Mouse (Mus musculus) neutrophil, adult 5-6 weeks (primary cell): ENCODE measurements around the gene Abl1. TPM values are rescaled to one million over a fixed set of nuclear protein-coding genes. Genes with fewer than 3 reads are reported as not detected.

Experiments
- ATAC-seq: fragments of 151-379, 151-347 bp; 2 replicates; pipeline ENCODE4 v1.8.0; 2017; ENCODE audit warnings: mild to moderate bottlenecking, moderate TSS enrichment; ENCODE audit not compliant: insufficient number of reproducible peaks, poor library complexity, low FRiP score, severe bottlenecking; ENCODE audit errors: extremely low read depth
- total RNA-seq: library from RNA; stranded (forward); fragments of 200-1000 nt; gene quantifications from 2 replicates; pipeline ENCODE4 v1.2.3, GENCODE M21; 2017

Gene Abl1
- total RNA-seq, 1 experiment from 2014 or later = 29.3 TPM

DNA sequence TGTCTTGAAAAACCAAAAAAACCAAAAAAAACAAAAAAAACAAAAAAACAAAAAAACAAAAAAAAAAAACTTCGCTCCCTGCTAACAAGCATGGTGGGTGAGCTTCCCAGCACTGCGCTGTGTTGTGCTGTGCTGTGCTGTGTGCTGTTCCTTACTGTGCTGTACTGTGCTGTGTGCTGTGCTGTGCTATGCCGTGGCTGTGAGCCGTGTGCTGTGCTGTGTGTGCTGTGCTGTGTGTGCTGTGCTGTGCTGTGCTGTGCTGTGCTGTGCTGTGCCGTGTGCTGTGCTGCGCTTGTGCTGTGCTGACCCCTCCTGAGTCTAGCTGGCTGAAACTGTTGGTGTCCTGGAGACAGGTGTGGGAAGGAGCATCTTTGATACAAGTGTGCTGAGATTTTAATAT lies 78.9 kb downstream of the Abl1 start:
- no peak for ATAC-seq

DNA sequence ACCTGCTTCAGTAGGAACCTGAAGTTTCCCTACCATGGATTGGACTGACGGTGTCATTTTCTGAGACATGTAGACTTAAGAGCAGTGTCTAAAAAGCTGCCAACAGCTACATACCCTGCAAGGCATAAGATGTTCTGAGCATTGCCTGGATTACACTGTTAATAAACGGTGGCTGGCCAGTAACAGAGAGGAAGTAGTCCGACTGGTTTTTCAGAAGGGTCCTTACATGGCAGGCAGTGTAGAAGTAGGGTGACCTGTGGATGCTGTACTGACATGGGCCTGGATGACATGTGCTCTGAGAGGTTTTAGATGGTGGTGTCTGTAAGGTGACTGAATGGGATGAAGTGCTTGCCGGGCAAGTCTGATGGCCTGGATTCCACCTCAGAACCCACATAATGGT lies 79.6 kb downstream of the Abl1 start:
- no peak for ATAC-seq

DNA sequence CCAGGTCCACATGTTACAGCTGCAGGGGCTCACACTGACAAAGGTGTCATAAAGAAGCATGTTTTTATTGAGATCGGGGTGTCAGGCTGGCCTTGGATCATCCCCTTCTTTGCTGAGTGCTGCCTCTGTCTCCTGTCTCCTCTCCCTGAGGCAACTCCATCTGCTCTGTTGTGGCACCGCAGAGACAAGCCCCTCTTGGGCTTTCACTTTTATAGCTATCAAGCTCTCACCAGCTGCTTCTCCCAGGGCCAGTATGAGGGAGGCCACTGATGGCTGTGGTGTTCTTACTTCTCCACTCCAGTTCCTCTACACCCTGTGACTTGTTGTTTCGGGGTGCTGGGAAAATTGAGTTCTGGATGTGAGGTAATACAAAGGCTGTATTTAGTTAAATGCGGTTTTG lies 80.9 kb downstream of the Abl1 start:
- no peak for ATAC-seq

DNA sequence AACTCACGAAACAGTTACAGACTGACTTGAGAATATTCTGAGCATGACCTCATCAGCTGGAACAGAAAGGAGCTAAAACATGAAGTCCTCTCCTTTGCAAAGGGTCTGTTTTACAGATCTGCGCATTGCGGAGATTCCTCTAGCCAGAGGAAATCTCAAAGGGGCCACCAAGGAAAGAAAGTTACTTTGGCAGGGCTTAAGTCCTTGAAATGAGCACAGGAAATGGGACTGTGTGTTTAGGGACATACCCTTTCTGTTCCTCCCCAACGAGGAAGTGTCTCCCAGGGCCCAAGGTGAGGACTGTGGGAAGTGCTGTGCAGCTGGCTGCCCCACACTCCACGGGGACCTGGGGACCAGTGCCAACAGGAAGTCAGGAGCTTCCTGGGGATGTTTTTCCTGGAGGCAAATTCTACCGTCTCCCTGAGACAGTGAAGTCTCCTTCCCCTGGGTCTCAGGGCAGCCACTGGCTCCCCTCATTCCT lies 81.5 kb downstream of the Abl1 start:
- no peak for ATAC-seq

DNA sequence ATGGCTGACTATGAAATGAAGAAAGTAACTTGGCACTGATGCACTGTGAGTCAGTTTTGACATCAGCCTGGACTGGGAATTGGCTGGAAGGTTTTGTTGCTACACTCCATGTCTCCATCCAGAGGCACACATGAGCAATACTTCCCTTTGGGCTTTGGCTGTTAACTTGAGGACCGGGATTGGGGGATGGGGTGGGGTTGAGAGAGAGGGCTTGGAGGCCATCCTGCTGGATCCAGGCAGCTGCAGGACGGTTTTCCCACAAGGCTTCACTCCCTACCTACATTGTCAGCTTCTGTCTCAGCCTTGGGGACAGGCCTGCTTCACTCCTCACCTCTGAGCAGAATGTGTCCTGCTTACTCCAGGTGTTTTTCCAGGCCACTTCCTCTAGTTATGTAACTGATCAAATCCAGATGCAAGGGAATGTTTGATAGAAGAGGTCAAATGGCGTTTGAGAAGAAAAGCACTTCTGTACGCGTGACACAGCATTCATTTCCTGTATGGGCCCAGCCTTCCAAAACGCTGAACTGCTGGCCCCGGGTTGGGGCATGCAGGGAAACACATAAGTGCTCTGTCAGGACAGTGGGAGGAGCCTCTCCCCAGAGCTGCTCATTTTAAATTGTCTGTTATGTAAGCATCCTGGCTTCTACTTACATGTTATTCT lies 82.7 kb downstream of the Abl1 start:
- ATAC-seq = peak; percentile 64; the same call in 1 of the 2 replicates

DNA sequence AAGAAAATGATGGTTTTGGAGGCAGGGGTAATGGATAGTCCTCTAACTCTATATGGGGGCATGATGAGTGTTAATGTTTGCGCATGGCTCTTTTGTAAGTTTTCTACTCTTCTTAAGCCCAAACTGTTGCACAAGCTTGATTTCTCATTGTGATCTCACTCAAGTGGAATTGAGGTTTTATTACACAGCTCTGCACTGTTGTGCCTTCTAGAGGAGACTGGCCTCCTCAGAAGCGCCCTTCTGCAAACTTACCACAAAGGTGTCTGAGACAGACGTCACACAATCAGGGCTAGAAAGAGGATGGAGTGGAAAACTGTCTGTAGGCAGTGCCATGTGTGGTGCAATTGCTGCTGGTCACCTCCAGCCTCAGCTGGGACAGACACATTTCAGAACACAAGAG lies 88.3 kb downstream of the Abl1 start:
- no peak for ATAC-seq

DNA sequence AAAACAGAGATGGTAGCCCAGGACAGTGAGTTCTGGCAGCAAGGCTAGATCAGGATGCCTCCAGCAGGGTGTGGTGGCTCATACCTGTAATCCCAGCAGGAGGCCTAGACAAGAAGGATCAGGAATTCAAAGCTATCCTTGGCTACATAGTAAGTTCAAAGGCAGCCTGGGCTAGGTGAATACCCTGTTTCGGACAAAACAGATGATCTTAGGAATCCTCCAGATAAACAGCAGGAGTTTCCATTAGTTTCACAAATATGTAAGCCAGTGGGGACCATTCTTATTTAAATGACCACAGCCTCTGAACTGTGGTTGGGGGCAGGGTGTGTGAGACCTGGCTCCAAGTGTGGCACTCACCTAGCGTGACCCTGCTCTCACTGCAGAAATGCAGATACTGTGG lies 91.1 kb downstream of the Abl1 start:
- no peak for ATAC-seq

DNA sequence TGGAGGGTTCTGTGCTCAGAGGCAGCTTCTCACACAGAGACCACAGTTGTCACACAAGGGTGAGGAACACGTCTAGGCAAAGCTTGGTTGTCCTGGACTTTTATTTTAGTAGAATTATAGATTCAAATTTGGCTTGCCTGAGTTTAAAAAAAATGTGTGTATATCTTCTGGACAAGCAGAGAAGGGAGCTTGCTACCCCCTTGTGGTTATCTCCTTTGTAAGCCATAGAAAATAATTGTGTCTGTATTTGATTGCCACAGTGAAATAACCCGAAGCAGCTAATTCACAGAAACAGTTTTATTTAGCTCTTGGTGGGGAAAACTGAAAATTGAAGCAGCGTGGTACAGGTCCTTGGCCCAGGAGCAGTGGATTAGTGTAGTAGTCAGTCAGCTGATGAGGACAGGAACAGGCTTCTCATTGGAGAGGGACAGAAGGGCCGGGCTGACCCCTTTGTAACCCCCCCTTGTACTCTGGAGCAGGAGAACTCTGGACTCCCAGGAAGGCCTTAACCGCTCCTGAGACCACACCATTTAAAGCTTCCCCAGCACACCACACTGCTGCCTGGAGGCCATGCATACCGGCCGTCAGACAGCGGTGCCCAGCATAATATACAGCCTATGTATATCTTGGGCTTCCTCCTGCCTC lies 94.9 kb downstream of the Abl1 start:
- ATAC-seq = no peak

DNA sequence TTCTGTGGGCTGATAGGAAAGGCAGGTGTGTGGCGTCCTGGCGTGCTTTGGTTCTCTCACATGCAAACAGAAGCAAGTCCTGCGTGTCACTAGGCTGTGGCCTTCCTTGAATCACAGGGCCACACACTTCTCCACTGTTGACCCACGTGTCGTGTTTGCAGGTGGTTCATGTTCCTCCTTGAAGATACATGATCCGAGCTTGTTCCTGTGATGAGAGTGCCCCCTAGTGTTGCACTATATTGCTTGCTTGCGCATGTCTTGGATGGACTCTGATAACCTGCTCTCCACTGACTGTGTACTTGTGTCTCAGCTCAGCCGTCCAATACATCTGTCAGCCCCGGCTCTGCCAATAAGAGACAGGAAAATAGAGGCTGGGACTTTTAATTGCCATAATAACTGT lies 96.9 kb downstream of the Abl1 start:
- ATAC-seq = peak; percentile 72

DNA sequence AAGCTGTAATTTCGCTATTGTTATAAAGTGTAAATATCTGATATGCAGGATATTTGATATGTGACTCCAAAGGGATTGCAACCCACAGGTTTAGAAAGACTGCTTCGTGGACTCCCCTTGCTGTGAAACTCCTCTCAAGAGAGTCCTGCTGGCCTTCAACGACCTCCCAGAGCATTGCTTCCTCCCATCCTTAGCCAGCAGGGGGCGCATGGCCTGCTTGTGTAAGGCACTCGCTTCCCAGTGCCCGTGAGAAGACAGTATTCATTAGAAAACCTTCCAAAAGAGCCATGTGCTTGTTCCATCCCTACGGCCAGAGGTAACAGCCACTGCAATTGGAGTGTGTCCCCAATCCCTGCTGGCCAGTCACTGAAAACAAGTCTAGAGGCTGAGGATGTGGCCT lies 98.9 kb downstream of the Abl1 start:
- no peak for ATAC-seq

DNA sequence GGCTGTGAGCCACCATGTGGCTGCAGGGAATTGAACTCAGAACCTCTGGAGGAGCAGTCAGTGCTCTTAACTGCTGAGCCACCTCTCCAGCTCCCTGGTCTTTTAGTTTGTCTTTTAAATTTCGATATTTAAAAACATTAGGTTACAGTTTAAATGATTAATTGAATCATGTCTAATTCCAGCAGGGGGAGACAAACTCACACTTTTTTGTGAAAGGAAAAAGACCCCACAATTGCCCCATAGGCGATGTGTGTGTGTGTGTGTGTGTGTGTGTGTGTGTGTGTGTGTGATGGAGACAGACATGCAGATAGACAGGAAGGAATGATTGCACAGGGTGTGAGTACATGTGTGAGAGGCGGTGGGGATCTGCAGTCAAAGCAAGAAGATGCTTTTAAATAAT lies 100.1 kb downstream of the Abl1 start:
- ATAC-seq = no peak

DNA sequence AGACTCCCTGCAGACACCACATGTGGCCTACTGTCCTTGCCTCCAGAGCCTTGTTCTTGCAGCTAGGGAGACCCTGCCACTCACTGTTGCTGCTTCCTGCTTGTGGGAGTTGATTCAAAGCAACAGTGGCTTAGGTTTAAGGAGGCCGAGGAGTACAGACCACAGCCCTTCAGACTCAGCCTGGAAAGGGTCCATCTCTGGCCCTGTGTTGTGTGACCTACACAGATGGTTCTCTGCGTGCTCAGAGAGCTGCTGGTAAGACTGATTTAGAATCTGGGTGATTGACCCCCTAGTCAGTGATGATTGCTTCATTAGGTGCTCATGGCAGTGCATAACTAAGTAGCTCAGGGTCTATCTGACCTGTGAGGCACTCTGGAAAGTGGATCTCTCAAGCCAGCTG lies 101.0 kb downstream of the Abl1 start:
- no peak for ATAC-seq

DNA sequence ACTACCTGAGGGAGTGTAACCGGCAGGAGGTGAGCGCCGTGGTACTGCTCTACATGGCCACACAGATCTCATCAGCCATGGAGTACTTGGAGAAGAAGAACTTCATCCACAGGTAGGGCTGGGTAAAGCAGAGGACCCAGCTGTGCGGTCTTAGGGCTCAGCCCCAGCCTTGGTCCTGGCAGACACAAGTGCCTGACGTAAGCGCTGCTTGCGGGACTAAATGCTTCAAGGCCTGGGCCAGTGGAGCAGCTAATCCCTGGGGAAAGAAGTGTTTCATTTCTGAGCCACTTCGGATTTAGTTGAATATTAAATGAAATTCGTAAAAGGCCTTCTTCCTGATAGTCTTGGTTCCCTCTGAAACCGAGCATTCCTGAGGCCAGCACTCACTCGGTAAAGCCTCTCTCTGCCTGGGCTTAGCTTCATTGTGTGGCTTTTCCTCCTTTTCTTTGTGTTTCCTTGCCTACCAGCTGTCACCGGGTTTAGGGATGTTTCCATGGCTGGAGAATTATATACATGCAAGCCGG lies 102.6 kb downstream of the Abl1 start:
- no peak for ATAC-seq

DNA sequence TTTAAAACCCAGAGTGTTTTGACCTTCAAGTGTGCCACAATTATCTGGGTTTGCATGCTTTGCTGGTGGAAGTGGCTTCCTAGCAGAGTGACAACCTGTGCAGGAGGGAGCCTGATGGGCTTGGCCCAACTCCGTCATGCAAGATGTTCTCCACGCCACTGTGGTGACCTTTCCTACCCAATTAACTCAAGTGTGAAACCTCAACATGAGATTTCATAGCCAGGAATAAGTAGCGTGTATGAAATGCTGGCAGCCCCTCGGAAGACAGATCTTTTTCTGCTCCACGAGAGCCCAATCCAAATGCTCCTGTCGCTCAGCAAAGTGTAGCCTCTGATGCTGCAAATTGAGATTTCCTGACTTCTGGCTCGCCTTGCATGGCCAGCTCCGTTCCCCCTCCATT lies 103.1 kb downstream of the Abl1 start:
- ATAC-seq = no peak

DNA sequence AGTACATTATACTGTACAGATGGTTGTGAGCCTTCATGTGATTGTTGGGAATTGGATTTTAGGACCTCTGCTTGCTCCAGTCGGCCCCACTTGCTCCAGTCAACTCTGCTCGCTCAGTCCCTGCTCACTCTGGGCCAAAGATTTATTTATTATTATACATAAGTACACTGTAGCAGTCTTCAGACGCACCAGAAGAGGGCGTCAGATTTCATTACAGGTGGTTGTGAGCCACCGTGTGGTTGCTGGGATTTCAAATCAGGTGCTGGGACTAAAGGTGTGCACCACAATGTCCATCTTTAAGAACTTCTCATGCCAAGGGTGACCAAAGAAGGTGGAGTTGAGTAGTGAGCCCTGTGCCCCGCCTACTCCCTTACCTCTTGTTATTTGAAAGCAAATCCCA lies 104.4 kb downstream of the Abl1 start:
- ATAC-seq = no peak

DNA sequence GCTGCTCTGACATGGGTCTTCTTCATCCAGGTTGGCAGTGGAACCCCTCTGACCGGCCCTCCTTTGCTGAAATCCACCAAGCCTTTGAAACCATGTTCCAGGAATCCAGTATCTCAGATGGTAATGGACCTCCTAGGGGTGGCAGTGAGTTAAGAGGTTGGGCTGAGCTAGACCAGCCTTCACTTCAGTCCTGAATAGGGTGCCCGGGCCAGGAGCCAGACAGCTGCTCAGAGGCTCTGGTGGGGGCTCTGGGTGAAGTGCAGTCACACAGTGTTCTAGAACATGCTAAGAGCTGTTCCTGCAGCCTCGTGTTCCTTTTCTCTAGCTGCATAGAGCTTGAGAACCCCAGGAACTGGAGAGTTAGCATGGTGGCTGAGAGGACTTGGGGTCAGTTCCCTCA lies 108.8 kb downstream of the Abl1 start:
- ATAC-seq = no peak; the same call in 1 of the 2 replicates

DNA sequence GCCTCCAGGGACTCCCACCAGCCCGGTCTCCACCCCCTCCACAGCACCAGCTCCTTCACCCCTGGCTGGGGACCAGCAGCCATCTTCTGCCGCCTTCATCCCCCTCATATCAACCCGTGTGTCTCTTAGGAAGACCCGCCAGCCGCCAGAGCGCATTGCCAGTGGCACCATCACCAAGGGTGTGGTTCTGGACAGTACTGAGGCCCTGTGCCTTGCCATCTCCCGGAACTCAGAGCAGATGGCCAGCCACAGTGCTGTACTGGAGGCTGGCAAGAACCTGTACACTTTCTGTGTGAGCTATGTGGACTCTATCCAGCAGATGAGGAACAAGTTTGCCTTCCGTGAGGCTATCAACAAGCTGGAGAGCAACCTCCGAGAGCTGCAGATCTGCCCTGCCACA lies 113.2 kb downstream of the Abl1 start:
- no peak for ATAC-seq

DNA sequence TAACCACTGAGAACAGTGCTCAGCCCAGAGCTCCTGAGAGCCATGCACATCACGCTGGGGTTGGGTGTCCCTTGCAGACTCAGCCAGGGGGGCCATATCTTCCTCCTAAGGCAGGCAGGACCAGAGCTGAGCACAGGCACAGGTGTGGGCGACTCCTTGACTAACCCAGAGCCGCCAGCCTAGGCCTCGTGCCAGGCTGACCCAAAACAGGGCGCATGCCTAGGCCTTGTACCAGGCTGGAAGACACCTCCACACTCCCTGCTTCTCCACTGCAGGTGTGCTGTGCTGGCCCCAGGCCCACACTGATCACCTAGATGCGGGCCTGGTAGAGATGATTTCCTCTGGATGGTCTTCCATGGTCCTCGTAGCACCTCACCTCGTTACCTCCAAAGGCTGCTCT lies 114.6 kb downstream of the Abl1 start:
- no peak for ATAC-seq

DNA sequence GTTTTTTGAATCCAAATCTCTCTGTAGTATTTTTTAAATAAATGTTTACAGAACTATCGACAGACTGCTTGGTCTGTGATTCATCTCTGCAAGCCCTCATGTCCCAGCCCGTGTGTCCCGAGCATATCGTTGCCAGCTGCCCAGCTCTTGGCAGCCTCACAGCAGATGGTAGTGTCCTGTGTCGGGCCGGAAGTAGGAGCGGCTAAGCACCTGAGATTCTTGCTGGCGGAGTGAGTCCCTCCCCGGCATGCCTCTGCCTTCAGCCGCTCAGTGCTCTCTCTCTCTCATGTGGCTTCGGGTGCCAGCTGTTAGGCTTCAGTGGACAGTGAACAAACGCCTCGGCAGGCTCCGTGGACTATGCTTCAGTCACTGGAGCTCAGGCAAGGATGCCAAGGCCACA lies 115.3 kb downstream of the Abl1 start:
- no peak for ATAC-seq

DNA sequence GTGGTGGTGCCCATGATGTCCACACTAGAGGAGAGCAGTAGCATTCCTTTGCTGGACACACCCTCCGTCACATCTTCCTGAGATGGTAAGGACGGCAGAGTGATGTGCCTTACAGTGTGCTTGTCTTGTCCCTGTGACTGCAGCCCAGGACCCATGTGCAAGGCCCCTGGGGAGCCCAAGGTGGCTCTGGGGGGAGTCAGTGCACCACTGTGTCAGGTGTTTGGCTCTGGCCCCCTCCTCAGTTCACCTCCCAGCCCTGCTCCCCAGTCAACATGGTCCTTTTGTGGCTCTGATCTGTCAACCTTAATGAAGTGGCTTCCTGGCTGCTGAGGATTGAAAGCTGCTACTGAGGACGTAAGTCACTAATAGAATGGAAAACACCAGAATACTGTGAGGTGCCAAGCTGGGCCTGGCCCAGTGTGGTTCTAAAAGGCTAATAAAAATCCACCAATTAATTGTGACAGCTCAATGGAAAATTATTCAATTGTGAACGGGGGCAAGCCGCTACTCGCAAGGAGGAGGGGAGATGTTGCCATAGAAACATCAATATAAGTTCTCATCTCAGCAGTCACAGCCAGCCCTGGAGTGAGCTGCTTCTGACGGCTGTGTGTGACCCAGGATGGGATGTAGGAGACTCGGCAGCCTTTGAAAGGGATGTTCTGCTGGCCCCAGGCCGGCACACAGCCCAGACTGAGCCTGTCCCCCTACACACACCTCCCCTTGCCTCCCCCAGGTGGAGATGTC lies 118.6 kb downstream of the Abl1 start:
- ATAC-seq = no peak
